Mouse (Mus musculus): ENCODE measurements around the gene Pcnx.
A peak's percentile ranks its signal among the peaks of the same experiment; 100 is the strongest.

Gene Pcnx

GRCm38 (mm10) chr12:81859351-81860307, at the start of gene Pcnx:
Gene Pcnx (plus strand): TSS chr12:81860023.
- DNase-seq = peak; percentile 92

- DNase-seq = no peak
Observed at GRCm38 (mm10) chr12:81810417-81810816, 49.4 kb upstream of the Pcnx start.

- DNase-seq = no peak
Observed at GRCm38 (mm10) chr12:81814742-81815141, 45.1 kb upstream of the Pcnx start.

GRCm38 (mm10) chr12:81816330-81817125, 43.3 kb upstream of the Pcnx start:
- DNase-seq = peak; percentile 47

- DNase-seq = peak; percentile 20
Observed at GRCm38 (mm10) chr12:81817126-81817505, 42.7 kb upstream of the Pcnx start.

GRCm38 (mm10) chr12:81820700-81821099, 39.1 kb upstream of the Pcnx start:
- DNase-seq = no peak

- no peak for DNase-seq
Observed at GRCm38 (mm10) chr12:81822176-81822575, 37.6 kb upstream of the Pcnx start.

GRCm38 (mm10) chr12:81822778-81823480, 36.9 kb upstream of the Pcnx start:
- no peak for DNase-seq

GRCm38 (mm10) chr12:81828355-81828754, 31.5 kb upstream of the Pcnx start:
- no peak for DNase-seq

- no peak for DNase-seq
Observed at GRCm38 (mm10) chr12:81832039-81832738, 27.6 kb upstream of the Pcnx start.

- DNase-seq = no peak
Observed at GRCm38 (mm10) chr12:81833094-81833493, 26.7 kb upstream of the Pcnx start.

- peak; percentile 29 for DNase-seq
Observed at GRCm38 (mm10) chr12:81836162-81836561, 23.7 kb upstream of the Pcnx start.

- no peak for DNase-seq
Observed at GRCm38 (mm10) chr12:81837463-81837862, 22.4 kb upstream of the Pcnx start.

GRCm38 (mm10) chr12:81839663-81840062, 20.2 kb upstream of the Pcnx start:
- no peak for DNase-seq

- no peak for DNase-seq
Observed at GRCm38 (mm10) chr12:81841046-81841445, 18.8 kb upstream of the Pcnx start.

GRCm38 (mm10) chr12:81843501-81843900, 16.3 kb upstream of the Pcnx start:
- DNase-seq = no peak

GRCm38 (mm10) chr12:81844572-81844971, 15.3 kb upstream of the Pcnx start:
- DNase-seq = no peak

- DNase-seq = peak; percentile 30
Observed at GRCm38 (mm10) chr12:81844981-81845380, 14.8 kb upstream of the Pcnx start.

GRCm38 (mm10) chr12:81849629-81850028, 10.2 kb upstream of the Pcnx start:
- DNase-seq = no peak

- DNase-seq = no peak
Observed at GRCm38 (mm10) chr12:81852551-81852950, 7.3 kb upstream of the Pcnx start.

- DNase-seq = peak; percentile 32
Observed at GRCm38 (mm10) chr12:81852977-81853376, 6.8 kb upstream of the Pcnx start.

GRCm38 (mm10) chr12:81853543-81853942, 6.3 kb upstream of the Pcnx start:
- no peak for DNase-seq
